Mouse (Mus musculus) forebrain, embryonic 10.5 days (tissue): Measurements from ENCODE around the gene Masp2. TPM values are rescaled to one million over a fixed set of nuclear protein-coding genes. Genes with fewer than 3 reads are reported as not detected.

Experiments
- DNase-seq: peaks from one replicate; pipeline ENCODE4 v3.0.0-alpha.2; 2017; ENCODE audit warnings: low spot score; ENCODE audit errors: extremely low spot score
- H3K27ac ChIP-seq: fragments of 300-500 bp; sonication (generic); 2 replicates; pipeline ENCODE4 v1.5.1; 2016; ENCODE audit warnings: mild to moderate bottlenecking
- H3K27me3 ChIP-seq: fragments of 300-500 bp; sonication (generic); 2 replicates; pipeline ENCODE4 v1.6.1; 2016; ENCODE audit warnings: mild to moderate bottlenecking; ENCODE audit not compliant: poor library complexity, severe bottlenecking
- H3K36me3 ChIP-seq: fragments of 300-500 bp; sonication (generic); replicated peaks from 2 replicates; pipeline ENCODE4 v1.6.1; 2016; ENCODE audit warnings: mild to moderate bottlenecking, moderate library complexity
- H3K4me1 ChIP-seq: fragments of 300-500 bp; sonication (generic); 2 replicates; pipeline ENCODE4 v1.6.1; 2016
- H3K4me3 ChIP-seq: fragments of 300-500 bp; sonication (generic); 2 replicates; pipeline ENCODE4 v1.5.1; 2016; ENCODE audit warnings: mild to moderate bottlenecking, moderate library complexity
- H3K9me3 ChIP-seq: fragments of 300-500 bp; sonication (generic); 2 replicates; pipeline ENCODE4 v1.6.1; 2016; ENCODE audit warnings: mild to moderate bottlenecking, moderate library complexity
- WGBS: fragments of 180-500 bp; shearing (Covaris S2); methylation state at CpG from one replicate; pipeline ENCODE4 v1.1.7; 2016; 5-methylcytosine and 5-hydroxymethylcytosine counted together
- polyA plus RNA-seq: library from polyadenylated mRNA; unstranded; fragments of >200 nt; fragmentation: Nextera tagmentation; extraction: Ambion mirVana; gene quantifications from 2 replicates; pipeline ENCODE4 v1.2.1, GENCODE M21; 2016

Masp2 gene
- polyA plus RNA-seq, 1 experiment from 2014 or later: not detected

- H3K4me1 ChIP-seq: peaks cover 1% of the 10 kb centered on the region
- WGBS: 67% methylated on average over 3 of the region's 3 CpGs
- no peak overlapping the region for H3K27ac ChIP-seq
- DNase-seq: no peak
- H3K27me3 ChIP-seq: no peaks in the 10 kb centered on the region
- no peaks in the 10 kb centered on the region for H3K36me3 ChIP-seq
- no peak overlapping the region for H3K4me3 ChIP-seq
- peaks cover 9% of the 10 kb centered on the region; the same call in 1 of the 2 replicates for H3K9me3 ChIP-seq
These were observed 47.0 kb downstream of the Masp2 start for GRCm38 (mm10) chr4:148649309-148649708.

- Histone ChIP-seq H3K27ac (no peak overlapping the region), H3K27me3 (no peaks in the 10 kb centered on the region), H3K4me3 (no peak overlapping the region), H3K36me3 (no peaks in the 10 kb centered on the region), H3K4me1 (no peaks in the 10 kb centered on the region), H3K9me3 (peaks cover 9% of the 10 kb centered on the region; the same call in 1 of the 2 replicates)
- no peak for DNase-seq
- WGBS: 85% methylated on average over 9 of the region's 9 CpGs
These were observed 48.7 kb downstream of the Masp2 start for GRCm38 (mm10) chr4:148651045-148651444.

- no peaks in the 10 kb centered on the region for H3K4me1 ChIP-seq
- no peak overlapping the region for H3K27ac ChIP-seq
- no peaks in the 10 kb centered on the region for H3K36me3 ChIP-seq
- H3K27me3 ChIP-seq: peaks cover 3% of the 10 kb centered on the region; the same call in 1 of the 2 replicates
- peaks cover 9% of the 10 kb centered on the region; the same call in 1 of the 2 replicates for H3K9me3 ChIP-seq
- 88% methylated on average over 18 of the region's 18 CpGs for WGBS
- no peak overlapping the region for H3K4me3 ChIP-seq
- no peak for DNase-seq
These were observed 52.5 kb downstream of the Masp2 start for GRCm38 (mm10) chr4:148654701-148655398.

- no peak for DNase-seq
- Histone ChIP-seq H3K4me3 (no peak overlapping the region), H3K36me3 (no peaks in the 10 kb centered on the region), H3K27me3 (peaks cover 18% of the 10 kb centered on the region), H3K27ac (no peak overlapping the region), H3K4me1 (peaks cover under 1% of the 10 kb centered on the region), H3K9me3 (peaks cover 9% of the 10 kb centered on the region; the same call in 1 of the 2 replicates)
- 59% methylated on average over 15 of the region's 15 CpGs for WGBS
These were observed 54.4 kb downstream of the Masp2 start for GRCm38 (mm10) chr4:148656691-148657258.

GRCm38 (mm10) chr4:148657776-148658175 is 55.4 kb downstream of the Masp2 start:
- WGBS: 90% methylated on average over 13 of the region's 13 CpGs
- Histone ChIP-seq H3K4me1 (peaks cover 11% of the 10 kb centered on the region), H3K9me3 (peaks cover 9% of the 10 kb centered on the region; the same call in 1 of the 2 replicates), H3K36me3 (no peaks in the 10 kb centered on the region), H3K27ac (no peak overlapping the region), H3K27me3 (peaks cover 27% of the 10 kb centered on the region), H3K4me3 (no peak overlapping the region)
- no peak for DNase-seq

- Histone ChIP-seq H3K4me3 (no peak overlapping the region), H3K27me3 (peaks cover 45% of the 10 kb centered on the region), H3K36me3 (no peaks in the 10 kb centered on the region), H3K4me1 (peaks cover 21% of the 10 kb centered on the region), H3K27ac (no peak overlapping the region), H3K9me3 (no peaks in the 10 kb centered on the region)
- no peak for DNase-seq
- WGBS: 79% methylated on average over 3 of the region's 3 CpGs
These were observed 57.8 kb downstream of the Masp2 start for GRCm38 (mm10) chr4:148660174-148660573.

GRCm38 (mm10) chr4:148662168-148662965 is 60.0 kb downstream of the Masp2 start:
- Histone ChIP-seq H3K4me1 (peaks cover 21% of the 10 kb centered on the region), H3K27me3 (peaks cover 42% of the 10 kb centered on the region), H3K9me3 (no peaks in the 10 kb centered on the region), H3K27ac (peak overlapping the region; percentile 35; the same call in 1 of the 2 replicates), H3K4me3 (peak overlapping the region; percentile 27; the same call in 1 of the 2 replicates), H3K36me3 (no peaks in the 10 kb centered on the region)
- WGBS: 45% methylated on average over 21 of the region's 21 CpGs
- DNase-seq: peak; percentile 82

GRCm38 (mm10) chr4:148663326-148663725 is 61.0 kb downstream of the Masp2 start:
- 81% methylated on average over 7 of the region's 7 CpGs for WGBS
- Histone ChIP-seq H3K4me3 (no peak overlapping the region), H3K4me1 (peaks cover 23% of the 10 kb centered on the region), H3K36me3 (no peaks in the 10 kb centered on the region), H3K9me3 (no peaks in the 10 kb centered on the region), H3K27me3 (peaks cover 41% of the 10 kb centered on the region), H3K27ac (no peak overlapping the region)
- no peak for DNase-seq

GRCm38 (mm10) chr4:148664021-148664420 is 61.7 kb downstream of the Masp2 start:
- WGBS: 69% methylated on average over 6 of the region's 6 CpGs
- no peaks in the 10 kb centered on the region for H3K9me3 ChIP-seq
- H3K27me3 ChIP-seq: peaks cover 41% of the 10 kb centered on the region
- H3K4me3 ChIP-seq: no peak overlapping the region
- peaks cover 23% of the 10 kb centered on the region for H3K4me1 ChIP-seq
- no peak overlapping the region for H3K27ac ChIP-seq
- no peaks in the 10 kb centered on the region for H3K36me3 ChIP-seq
- DNase-seq: no peak

Other genes with a start within 250 kb of the Masp2 start
- 27.1 and 27.3 TPM in 2 replicates for gene Ubiad1, start 157.8 kb upstream of the Masp2 start, polyA plus RNA-seq
- 23.3 and 27.0 TPM in 2 replicates for gene Mtor, start 153.9 kb upstream of the Masp2 start, polyA plus RNA-seq
- gene Angptl7, start 102.1 kb upstream of the Masp2 start, polyA plus RNA-seq: 0.18 and 0.29 TPM in 2 replicates
- 96.0 and 97.2 TPM in 2 replicates for gene Exosc10, start 44.1 kb upstream of the Masp2 start, polyA plus RNA-seq
- gene Srm, start 11.1 kb upstream of the Masp2 start, polyA plus RNA-seq: 265 and 272 TPM in 2 replicates
- 495 and 519 TPM in 2 replicates for gene Tardbp, start 24.5 kb downstream of the Masp2 start, polyA plus RNA-seq
- gene Gm572, start 40.8 kb downstream of the Masp2 start, polyA plus RNA-seq: not detected in 2 replicates
- 4.4 and 4.7 TPM in 2 replicates for gene Casz1, start 201.9 kb downstream of the Masp2 start, polyA plus RNA-seq